9 mouse cellular contexts compared by ENCODE assay signal in genomic region chr3:25675069-25675468, GRCm38 (mm10).
DNase-seq lines count a peak whose midpoint lies in the region; ATAC-seq and TF ChIP-seq lines count a peak whose summit lies in the region.
"Had no signal": no experiment of that assay in that cellular context is flagged by ENCODE, and none has a peak within 500 bp of the region (broad histone marks: within the 10 kb centered on the region; RNA-seq: fewer than 3 reads in every experiment).

No protein-coding gene starts in this region.

- no peak overlapping the region for H3K4me3 ChIP-seq in kidney, embryonic 16.5 days (ENCODE audit: low read length)
- H3K4me3 ChIP-seq in ES-E14 (ENCODE audit: insufficient read depth in 1 of 2, low read depth in 1 of 2, low read length in 2 of 2, poor library complexity in 1 of 2, severe bottlenecking in 1 of 2): no peak overlapping the region
- H3K4me3 ChIP-seq in bone marrow macrophage, adult 2 months (ENCODE audit: insufficient read depth, low read length): no peak overlapping the region
- H3K4me3 ChIP-seq in testis, adult 2 months (ENCODE audit: control insufficient read depth, low read depth, low read length): no peak overlapping the region

- no peak overlapping the region for H3K27ac ChIP-seq in kidney, embryonic 16.5 days (ENCODE audit: low read length)
- no peak overlapping the region for H3K27ac ChIP-seq in ES-E14 (ENCODE audit: insufficient read depth, low read depth, low read length, poor library complexity, severe bottlenecking)
- no peak overlapping the region for H3K27ac ChIP-seq in bone marrow macrophage, adult 2 months (ENCODE audit: insufficient read depth, low read depth, low read length)
- H3K27ac ChIP-seq in testis, adult 2 months (ENCODE audit: control insufficient read depth, insufficient read depth, low read depth, low read length): no peak overlapping the region
- H3K27ac ChIP-seq: macrophage had no signal

- WGBS in kidney, embryonic 16.5 days: 51% methylated on average over 3 of the region's 3 CpGs

- no peaks in the 10 kb centered on the region for H3K9me3 ChIP-seq in kidney, embryonic 16.5 days (ENCODE audit: low read length)
- no peaks in the 10 kb centered on the region for H3K9me3 ChIP-seq in ES-E14 (ENCODE audit: control insufficient read depth, insufficient read depth, low read depth, low read length)

- H3K4me1 ChIP-seq in kidney, embryonic 16.5 days (ENCODE audit: insufficient read depth, low read length): no peaks in the 10 kb centered on the region
- no peaks in the 10 kb centered on the region; a peak in 1 of 4 replicates for H3K4me1 ChIP-seq in ES-E14 (ENCODE audit: control insufficient read depth in 2 of 2, insufficient read depth in 2 of 2, low read length in 2 of 2, poor library complexity in 1 of 2)
- H3K4me1 ChIP-seq in bone marrow macrophage, adult 2 months (ENCODE audit: control insufficient read depth, insufficient read depth, low read length): no peaks in the 10 kb centered on the region
- no peaks in the 10 kb centered on the region for H3K4me1 ChIP-seq in testis, adult 2 months (ENCODE audit: control insufficient read depth, insufficient read depth, low read length)

- no peaks in the 10 kb centered on the region for H3K36me3 ChIP-seq in kidney, embryonic 16.5 days (ENCODE audit: insufficient read depth, low read length)
- no peaks in the 10 kb centered on the region for H3K36me3 ChIP-seq in ES-E14 (ENCODE audit: control insufficient read depth, insufficient read depth, low read length, poor library complexity, severe bottlenecking)
- H3K36me3 ChIP-seq in testis, adult 2 months (ENCODE audit: control insufficient read depth, insufficient read depth, low read length): no peaks in the 10 kb centered on the region

- no peak overlapping the region for H3K9ac ChIP-seq in kidney, embryonic 16.5 days (replicated peaks; ENCODE audit: low read length)
- H3K9ac ChIP-seq in ES-E14 (ENCODE audit: insufficient read depth, low read depth, low read length, poor library complexity, severe bottlenecking): no peak overlapping the region

- peak; percentile 40 for TF ChIP-seq CTCF in bone marrow macrophage, adult 2 months (IDR thresholded peaks at IDR 0.05; ENCODE audit: low read depth, low read length)
- TF ChIP-seq CTCF in testis, adult 2 months (IDR thresholded peaks at IDR 0.05; ENCODE audit: control insufficient read depth, insufficient read depth, insufficient replicate concordance, low read depth, low read length): peak; percentile 65; the same call in 1 of the 2 replicates

- DNase-seq in kidney, adult 18-20 months: peak; percentile 51
- DNase-seq in ES-E14 (ENCODE audit: low read depth, low spot score): peak; percentile 47
- DNase-seq in heart, postnatal 36 days: peak; percentile 11 to 36
- no peak for DNase-seq in frontal cortex, postnatal 25 days (ENCODE audit: low spot score in 2 of 2)
- no peak for DNase-seq in frontal cortex, postnatal 10 days (ENCODE audit: low spot score in 2 of 2)

- no peak overlapping the region for H3K4me2 ChIP-seq in kidney, embryonic 16.5 days (replicated peaks; ENCODE audit: low read depth, low read length)

- H3K27me3 ChIP-seq in kidney, embryonic 16.5 days (ENCODE audit: insufficient read depth, low read length): no peaks in the 10 kb centered on the region
- no peaks in the 10 kb centered on the region for H3K27me3 ChIP-seq in testis, adult 2 months (ENCODE audit: control insufficient read depth, insufficient read depth, low read length)

- intact Hi-C loops in heart, postnatal 36 days (cut with DNase I): no loop called here

- no peak for TF ChIP-seq POLR2A in bone marrow macrophage, adult 2 months (IDR thresholded peaks at IDR 0.05; ENCODE audit: borderline replicate concordance, low read depth, low read length)
- no peak for TF ChIP-seq POLR2A in testis, adult 2 months (IDR thresholded peaks at IDR 0.05; ENCODE audit: control insufficient read depth, low read depth, low read length)

- in situ Hi-C loops in ES-E14 (cut with MboI; ENCODE audit: low sequenced_read_pairs in 2 of 2, unreplicated experiment in 2 of 2): no loop called here

- ATAC-seq in kidney, embryonic 16.5 days (ENCODE audit: low FRiP score, low TSS enrichment): no peak

TF ChIP-seq in ES-E14, 5 proteins besides CTCF, POLR2A, EP300 and RAD21:
- TF ChIP-seq ZC3H11A (IDR thresholded peaks at IDR 0.05; ENCODE audit: borderline replicate concordance, low read depth, low read length): 0 out of 2 replicates have a peak, but pooled peaks have one; percentile 17
- no peak for TF ChIP-seq CHD2 (IDR thresholded peaks at IDR 0.05; ENCODE audit: low read depth, low read length)

Comparison
In these comparisons a context has a peak if more than half of its experiments do, and no peak if none do; other contexts are left out.
1. DNase-seq: peak in kidney, adult 18-20 months (single experiment), ES-E14 (single experiment) and heart, postnatal 36 days (2 of 2); none in frontal cortex, postnatal 25 days (0 of 2) and frontal cortex, postnatal 10 days (0 of 2).